10 mouse cellular contexts compared by ENCODE assay signal in the genomic region with DNA sequence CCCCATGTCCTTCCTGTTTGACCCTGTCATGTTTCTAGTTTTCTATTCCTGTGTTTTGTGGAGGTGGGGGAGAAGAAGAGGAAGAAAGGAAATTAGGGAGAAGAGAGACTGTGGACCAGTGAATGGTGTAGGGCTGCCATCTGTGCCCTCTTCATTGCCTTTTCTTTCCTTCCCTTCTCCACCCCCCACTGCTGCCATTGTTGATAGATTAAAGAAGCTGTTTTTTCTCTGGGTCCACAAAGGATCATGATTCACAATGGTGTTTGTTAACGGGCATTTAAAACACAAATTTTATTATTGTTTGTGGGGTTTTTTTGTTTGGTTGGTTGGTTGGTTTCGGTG.
DNase-seq lines count a peak whose midpoint lies in the region; ATAC-seq and TF ChIP-seq lines count a peak whose summit lies in the region.
"Had no signal": no experiment of that assay in that cellular context is flagged by ENCODE, and none has a peak within 500 bp of the region (broad histone marks: within the 10 kb centered on the region; RNA-seq: fewer than 3 reads in every experiment).

No protein-coding gene starts in this region.

- H3K27ac ChIP-seq in heart, postnatal 0 days (ENCODE audit: low read depth), result 0 out of 2 replicates have a peak overlapping the region, but pooled peaks have one; percentile 17
- peak overlapping the region; percentile 82 for H3K27ac ChIP-seq in forebrain, embryonic 13.5 days
- H3K27ac ChIP-seq in hindbrain, embryonic 15.5 days (replicated peaks), result peak overlapping the region; percentile 91
- peak overlapping the region; percentile 91 for H3K27ac ChIP-seq in neural tube, embryonic 15.5 days (replicated peaks)
- no peak overlapping the region for H3K27ac ChIP-seq in liver, embryonic 12.5 days
- H3K27ac ChIP-seq: embryonic facial prominence, embryonic 15.5 days had no signal

- WGBS in heart, postnatal 0 days, result 87% methylated on average over 2 of the region's 2 CpGs
- WGBS in forebrain, embryonic 13.5 days, result 8% methylated on average over 2 of the region's 2 CpGs
- WGBS in hindbrain, embryonic 15.5 days, result 12% methylated on average over 2 of the region's 2 CpGs
- 16% methylated on average over 2 of the region's 2 CpGs for WGBS in neural tube, embryonic 15.5 days
- 75% methylated on average over 2 of the region's 2 CpGs for WGBS in liver, embryonic 12.5 days (ENCODE audit: insufficient replicate concordance)

- H3K9me3 ChIP-seq in heart, postnatal 0 days (replicated peaks; ENCODE audit: control insufficient read depth, low read length), result no peaks in the 10 kb centered on the region
- no peaks in the 10 kb centered on the region for H3K9me3 ChIP-seq in forebrain, embryonic 13.5 days (replicated peaks)
- H3K9me3 ChIP-seq in hindbrain, embryonic 15.5 days, result no peaks in the 10 kb centered on the region
- H3K9me3 ChIP-seq in neural tube, embryonic 15.5 days (replicated peaks), result no peaks in the 10 kb centered on the region
- H3K9me3 ChIP-seq in liver, embryonic 12.5 days (replicated peaks), result no peaks in the 10 kb centered on the region
- H3K9me3 ChIP-seq: embryonic facial prominence, embryonic 15.5 days had no signal

- no peak for TF ChIP-seq CTCF in heart, postnatal 0 days (IDR thresholded peaks at IDR 0.05; ENCODE audit: low read depth)

- intact Hi-C loops in heart, postnatal 36 days (cut with DNase I), result loop anchor here (2.0 kb wide), 1 partner anchor 15 kb away; no protein-coding TSS in a partner anchor

- no peak for DNase-seq in heart, postnatal 0 days (ENCODE audit: low spot score)
- no peak for DNase-seq in heart, postnatal 36 days
- no peak for DNase-seq in left cerebral cortex, adult 8-10 months (ENCODE audit: low spot score in 2 of 2)
- DNase-seq: kidney, adult 11 months; lung, postnatal 10 days had no signal

- no peak overlapping the region for H3K4me2 ChIP-seq in heart, postnatal 0 days (ENCODE audit: low read depth, low read length)
- H3K4me2 ChIP-seq in forebrain, embryonic 13.5 days, result peak overlapping the region; percentile 67
- H3K4me2 ChIP-seq in hindbrain, embryonic 15.5 days, result peak overlapping the region; percentile 62
- peak overlapping the region; percentile 70 for H3K4me2 ChIP-seq in neural tube, embryonic 15.5 days
- H3K4me2 ChIP-seq in liver, embryonic 12.5 days, result no peak overlapping the region
- H3K4me2 ChIP-seq: embryonic facial prominence, embryonic 15.5 days had no signal

- no peak overlapping the region for H3K9ac ChIP-seq in heart, postnatal 0 days (replicated peaks; ENCODE audit: low read depth, low read length)
- H3K9ac ChIP-seq in forebrain, embryonic 13.5 days, result peak overlapping the region; percentile 76; the same call in 1 of the 2 replicates
- peak overlapping the region; percentile 56 for H3K9ac ChIP-seq in hindbrain, embryonic 15.5 days
- H3K9ac ChIP-seq in neural tube, embryonic 15.5 days (replicated peaks), result peak overlapping the region; percentile 59
- H3K9ac ChIP-seq in liver, embryonic 12.5 days, result no peak overlapping the region
- H3K9ac ChIP-seq: embryonic facial prominence, embryonic 15.5 days had no signal

- no peaks in the 10 kb centered on the region for H3K27me3 ChIP-seq in heart, postnatal 0 days (ENCODE audit: control insufficient read depth, insufficient read depth, low read length)
- H3K27me3 ChIP-seq in forebrain, embryonic 13.5 days, result no peaks in the 10 kb centered on the region
- no peaks in the 10 kb centered on the region for H3K27me3 ChIP-seq in hindbrain, embryonic 15.5 days
- H3K27me3 ChIP-seq in neural tube, embryonic 15.5 days (replicated peaks), result no peaks in the 10 kb centered on the region
- no peaks in the 10 kb centered on the region for H3K27me3 ChIP-seq in liver, embryonic 12.5 days (replicated peaks)
- H3K27me3 ChIP-seq: embryonic facial prominence, embryonic 15.5 days had no signal

- no peaks in the 10 kb centered on the region for H3K36me3 ChIP-seq in heart, postnatal 0 days (replicated peaks; ENCODE audit: control insufficient read depth, insufficient read depth, low read length)
- H3K36me3 ChIP-seq in forebrain, embryonic 13.5 days (ENCODE audit: poor library complexity, severe bottlenecking), result no peaks in the 10 kb centered on the region
- H3K36me3 ChIP-seq in hindbrain, embryonic 15.5 days, result no peaks in the 10 kb centered on the region
- H3K36me3 ChIP-seq in neural tube, embryonic 15.5 days, result no peaks in the 10 kb centered on the region
- no peaks in the 10 kb centered on the region for H3K36me3 ChIP-seq in liver, embryonic 12.5 days
- H3K36me3 ChIP-seq: embryonic facial prominence, embryonic 15.5 days had no signal

- no peak overlapping the region for H3K4me3 ChIP-seq in heart, postnatal 0 days (ENCODE audit: low read depth, low read length)
- H3K4me3 ChIP-seq in forebrain, embryonic 13.5 days, result peak overlapping the region; percentile 45
- H3K4me3 ChIP-seq in hindbrain, embryonic 15.5 days, result peak overlapping the region; percentile 47
- H3K4me3 ChIP-seq in neural tube, embryonic 15.5 days (replicated peaks), result peak overlapping the region; percentile 48
- H3K4me3 ChIP-seq in liver, embryonic 12.5 days, result no peak overlapping the region
- H3K4me3 ChIP-seq: embryonic facial prominence, embryonic 15.5 days had no signal

- TF ChIP-seq EP300 in heart, postnatal 0 days (IDR thresholded peaks at IDR 0.05; ENCODE audit: low read depth), result no peak

- ATAC-seq in heart, postnatal 0 days (ENCODE audit: insufficient read depth, low read depth), result no peak
- ATAC-seq in forebrain, embryonic 13.5 days, result peak; percentile 72
- ATAC-seq in hindbrain, embryonic 15.5 days (ENCODE audit: low FRiP score, low read depth), result no peak
- ATAC-seq in neural tube, embryonic 15.5 days (ENCODE audit: low FRiP score), result 0 out of 2 replicates have a peak, but pooled peaks have one; percentile 26
- ATAC-seq in liver, embryonic 12.5 days, result no peak

- peaks cover 23% of the 10 kb centered on the region for H3K4me1 ChIP-seq in heart, postnatal 0 days (ENCODE audit: control insufficient read depth, insufficient read depth)
- peaks cover 64% of the 10 kb centered on the region for H3K4me1 ChIP-seq in forebrain, embryonic 13.5 days
- peaks cover 69% of the 10 kb centered on the region for H3K4me1 ChIP-seq in hindbrain, embryonic 15.5 days (replicated peaks)
- peaks cover 68% of the 10 kb centered on the region for H3K4me1 ChIP-seq in neural tube, embryonic 15.5 days
- H3K4me1 ChIP-seq in liver, embryonic 12.5 days, result no peaks in the 10 kb centered on the region

Comparison
In these comparisons a context has a peak if more than half of its experiments do, and no peak if none do; other contexts are left out.
1. ATAC-seq: peak in forebrain, embryonic 13.5 days (single experiment) and neural tube, embryonic 15.5 days (single experiment); none in heart, postnatal 0 days (single experiment), hindbrain, embryonic 15.5 days (single experiment) and liver, embryonic 12.5 days (single experiment).
2. H3K4me2 ChIP-seq: peak in forebrain, embryonic 13.5 days (single experiment), hindbrain, embryonic 15.5 days (single experiment) and neural tube, embryonic 15.5 days (single experiment); none in heart, postnatal 0 days (single experiment) and liver, embryonic 12.5 days (single experiment).
3. H3K4me3 ChIP-seq: peak in forebrain, embryonic 13.5 days (single experiment), hindbrain, embryonic 15.5 days (single experiment) and neural tube, embryonic 15.5 days (single experiment); none in heart, postnatal 0 days (single experiment) and liver, embryonic 12.5 days (single experiment).
4. H3K9ac ChIP-seq: peak in forebrain, embryonic 13.5 days (single experiment), hindbrain, embryonic 15.5 days (single experiment) and neural tube, embryonic 15.5 days (single experiment); none in heart, postnatal 0 days (single experiment) and liver, embryonic 12.5 days (single experiment).